Mouse (Mus musculus): ENCODE results near the gene Kdf1. TPM values are rescaled to one million over a fixed set of nuclear protein-coding genes. Genes with fewer than 3 reads are reported as not detected.
A peak's percentile ranks its signal among the peaks of the same experiment; 100 is the strongest.

The Kdf1 gene
- polyA plus RNA-seq (2012; rRNA removed) = 0.14 and 0.50 TPM in 2 replicates

DNA sequence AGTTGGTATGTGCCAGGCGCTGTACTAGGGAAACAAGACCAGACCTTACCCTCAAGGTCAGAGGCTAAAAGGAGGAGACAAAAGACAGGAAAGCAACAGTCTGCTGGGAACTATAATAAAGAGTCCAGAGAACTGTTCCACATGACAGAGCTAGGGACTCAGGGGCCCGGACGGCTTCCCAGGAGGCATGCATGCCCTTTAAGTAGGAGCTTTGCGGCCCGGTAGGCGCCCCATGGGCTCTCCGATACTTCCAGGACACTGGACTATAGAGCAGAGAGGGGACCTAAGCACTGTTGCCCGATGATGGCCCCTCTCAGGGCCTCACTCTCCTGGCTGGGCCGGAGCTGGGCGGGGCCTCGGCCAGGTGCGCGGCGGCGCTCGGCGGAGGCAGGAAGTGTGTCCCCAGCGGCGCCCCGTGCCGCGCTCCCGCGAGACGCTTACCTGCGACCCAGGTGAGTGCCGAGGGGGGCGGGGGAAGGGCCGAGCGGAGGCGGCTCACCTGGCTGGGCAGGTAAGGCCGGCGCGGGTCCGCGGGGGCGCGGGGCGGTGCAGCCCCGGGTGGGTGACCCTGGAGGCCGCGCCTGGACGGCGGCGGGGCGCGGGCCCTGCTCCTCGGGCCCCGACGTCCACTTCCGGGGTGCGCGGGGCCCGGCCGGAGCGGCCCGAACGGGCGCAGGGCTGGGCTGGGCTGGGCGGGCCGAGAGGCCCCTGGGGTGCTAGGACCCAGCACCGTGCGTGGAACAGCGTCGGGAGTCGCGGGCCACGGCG, at the start of gene Kdf1:
Gene Kdf1 (plus strand): TSS at position 363 of the 768 bp plus-strand sequence.
- DNase-seq (ENCODE audit: extremely low spot score in 1 of 2, low spot score in 1 of 2) = no peak

DNA sequence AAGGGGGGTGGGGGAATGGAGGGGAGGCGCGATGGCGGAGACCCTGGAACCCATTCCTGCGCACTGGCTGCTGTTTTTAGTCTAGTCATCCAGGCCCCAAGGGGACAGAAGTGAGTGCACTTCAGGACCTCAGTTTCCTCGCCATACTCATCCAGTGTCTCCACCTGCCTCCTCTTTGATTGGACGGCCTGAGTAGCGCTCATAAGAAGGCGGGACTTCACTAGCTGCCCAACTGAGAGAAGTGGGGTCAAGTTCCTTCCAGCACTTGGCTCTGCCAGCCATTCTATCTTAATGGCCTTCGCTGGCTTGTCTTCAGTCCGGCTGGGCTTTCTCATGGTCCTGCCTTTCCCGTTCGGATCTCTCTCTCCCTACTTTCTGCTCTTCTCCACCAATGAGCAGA, 49.6 kb upstream of the Kdf1 start:
- no peak for DNase-seq (ENCODE audit: extremely low spot score in 1 of 2, low spot score in 1 of 2)

GRCm38 (mm10) chr4:133471135-133471821, 47.5 kb upstream of the Kdf1 start:
- no peak for DNase-seq (ENCODE audit: extremely low spot score in 1 of 2, low spot score in 1 of 2)

DNA sequence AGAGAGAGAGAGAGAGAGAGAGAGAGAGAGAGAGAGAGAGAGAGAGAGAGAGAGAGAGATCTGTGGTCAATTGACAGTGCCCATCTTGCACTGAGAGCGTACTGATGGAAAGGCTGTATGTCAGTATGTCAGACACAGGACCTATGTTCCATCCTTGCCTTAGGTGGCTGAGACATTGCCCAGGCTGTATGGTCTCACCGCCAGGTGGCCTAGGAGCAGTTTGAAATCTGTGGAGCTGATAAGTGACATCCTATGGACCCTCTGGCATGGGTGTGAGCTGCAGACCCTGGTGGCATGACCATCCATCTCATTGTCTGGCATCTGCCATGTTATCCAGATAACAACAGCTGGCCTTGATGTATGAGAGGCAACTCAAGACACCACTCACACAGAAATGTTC, 44.9 kb upstream of the Kdf1 start:
- DNase-seq (ENCODE audit: extremely low spot score in 1 of 2, low spot score in 1 of 2) = no peak

DNA sequence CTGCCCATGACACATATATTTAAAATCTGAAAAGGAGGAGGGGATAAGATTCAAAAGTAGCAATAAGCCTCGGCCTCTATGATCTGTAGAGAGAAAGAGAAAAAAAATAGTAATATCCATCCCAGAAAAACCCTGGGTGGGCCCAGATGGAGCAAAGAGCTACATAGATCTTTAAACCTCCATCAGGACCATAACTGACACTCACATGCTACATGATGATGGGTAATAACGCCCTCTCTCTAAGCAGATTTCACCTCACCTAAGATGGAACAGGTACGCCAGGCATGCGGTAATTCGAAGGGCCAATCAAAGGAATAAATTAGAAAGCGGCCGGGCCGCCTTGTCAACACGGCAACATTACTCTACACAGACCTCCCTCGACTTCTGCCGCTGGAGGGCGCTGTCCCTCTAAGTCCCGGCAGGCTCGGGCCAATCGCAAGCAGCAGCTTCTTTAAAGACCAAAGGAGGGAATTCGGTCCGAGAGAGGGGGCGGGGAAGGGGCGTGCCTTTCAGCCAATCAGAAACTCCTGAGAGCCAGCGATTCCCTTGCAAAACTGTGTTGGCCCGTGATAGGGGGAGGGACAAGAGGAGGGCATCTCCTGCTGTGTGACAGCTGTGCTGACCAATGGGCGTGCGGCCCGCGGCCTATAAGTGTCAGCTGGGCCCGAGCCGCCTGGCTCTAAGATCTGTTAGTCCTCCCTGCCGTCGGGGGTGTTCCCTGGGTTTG, 39.1 kb upstream of the Kdf1 start, which contains the start of gene Tent5b:
Gene Tent5b (plus strand): TSS at position 675 of the 727 bp plus-strand sequence.
- DNase-seq (ENCODE audit: extremely low spot score in 1 of 2, low spot score in 1 of 2) = peak; percentile 96 to 97

DNA sequence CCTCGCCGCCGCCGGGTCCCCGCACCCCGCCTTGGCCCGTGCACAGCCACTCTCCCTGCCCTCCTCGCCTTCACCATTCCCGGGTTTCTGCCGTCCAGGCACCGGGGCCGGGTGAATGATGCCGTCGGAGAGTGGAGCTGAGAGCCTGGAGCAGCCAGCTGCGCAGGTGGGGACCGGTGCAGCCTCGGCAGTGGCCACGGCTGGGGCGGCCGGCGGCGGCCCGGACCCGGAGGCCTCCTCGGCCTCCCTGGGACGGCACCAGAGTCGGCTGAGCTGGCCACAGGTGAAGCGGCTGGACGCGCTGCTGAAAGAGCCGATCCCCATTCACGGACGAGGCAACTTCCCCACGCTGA, 38.6 kb upstream of the Kdf1 start:
- no peak for DNase-seq (ENCODE audit: extremely low spot score in 1 of 2, low spot score in 1 of 2)

- DNase-seq (ENCODE audit: extremely low spot score in 1 of 2, low spot score in 1 of 2) = no peak
Observed at GRCm38 (mm10) chr4:133480754-133481153, 38.0 kb upstream of the Kdf1 start.

- DNase-seq (ENCODE audit: extremely low spot score in 1 of 2, low spot score in 1 of 2) = no peak
Observed at GRCm38 (mm10) chr4:133481488-133481887, 37.3 kb upstream of the Kdf1 start.

GRCm38 (mm10) chr4:133482479-133482878, 36.3 kb upstream of the Kdf1 start:
- DNase-seq (ENCODE audit: extremely low spot score in 1 of 2, low spot score in 1 of 2) = no peak

DNA sequence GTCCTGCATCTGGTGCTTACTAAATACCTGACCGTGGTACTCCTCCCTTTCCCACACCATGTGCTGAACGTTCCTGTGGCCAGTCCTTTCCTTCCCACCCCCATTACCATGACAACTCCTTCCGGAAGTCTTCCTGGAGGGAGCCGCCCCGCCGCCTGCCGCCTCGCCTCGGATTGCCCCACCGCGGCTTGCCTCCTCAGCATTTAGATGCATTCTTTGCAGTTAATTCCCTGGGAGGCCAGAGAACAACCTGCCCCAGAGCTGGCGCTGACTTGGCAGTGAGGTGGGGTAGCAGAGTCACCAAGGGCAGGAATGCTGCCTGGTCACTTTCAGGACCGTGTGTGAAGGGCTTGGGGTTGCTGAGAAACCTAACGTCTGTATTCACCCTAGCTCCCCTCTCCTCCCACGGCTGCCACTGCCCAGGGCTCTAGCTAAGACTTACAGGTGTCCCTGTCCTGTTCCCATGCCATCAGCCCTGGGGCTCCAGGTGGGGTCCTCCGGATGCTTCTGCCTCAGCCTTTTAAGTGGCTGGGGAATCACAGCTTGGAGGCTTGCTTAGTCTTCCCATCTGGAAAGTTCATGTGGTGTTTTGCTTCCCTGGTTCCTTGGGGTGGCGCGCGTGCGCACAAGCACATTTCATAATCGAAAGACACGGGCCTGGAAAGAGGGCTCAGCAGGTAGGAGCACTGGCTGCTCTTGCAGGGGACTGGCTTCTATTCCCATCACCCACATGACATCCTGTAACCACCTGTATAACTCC, 34.3 kb upstream of the Kdf1 start:
- peak in 1 of 2 experiments; percentile 49 for DNase-seq (ENCODE audit: extremely low spot score in 1 of 2, low spot score in 1 of 2)

DNA sequence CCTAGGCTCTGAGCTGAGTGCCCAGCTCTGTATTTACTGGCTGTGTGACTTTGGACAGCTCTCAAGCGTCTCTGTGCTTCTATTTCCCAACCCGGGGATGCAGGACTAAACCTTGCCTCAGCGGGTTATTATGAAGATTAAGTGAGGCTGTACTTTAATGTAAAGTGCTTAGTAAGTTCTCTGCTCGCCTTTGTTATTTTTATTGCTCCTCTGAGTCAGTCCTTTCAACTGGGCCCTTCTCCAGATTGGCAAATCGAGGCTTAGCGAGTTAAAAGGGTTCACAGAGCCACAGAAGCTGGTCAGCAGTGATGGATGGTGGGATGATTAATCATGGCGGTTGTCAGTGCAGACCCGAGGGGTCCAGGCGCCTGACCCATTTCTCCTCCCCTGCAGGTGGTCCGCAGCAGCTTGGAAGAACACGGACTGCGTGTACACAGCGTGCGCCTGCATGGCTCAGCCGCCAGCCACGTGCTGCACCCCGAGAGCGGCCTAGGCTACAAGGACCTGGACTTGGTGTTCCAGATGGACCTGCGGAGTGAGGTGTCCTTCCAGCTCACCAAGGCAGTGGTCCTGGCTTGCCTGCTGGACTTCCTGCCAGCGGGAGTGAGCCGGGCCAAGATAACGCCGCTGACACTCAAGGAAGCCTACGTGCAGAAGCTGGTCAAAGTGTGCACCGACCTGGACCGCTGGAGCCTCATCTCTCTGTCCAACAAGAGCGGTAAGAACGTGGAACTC, 32.9 kb upstream of the Kdf1 start:
- DNase-seq (ENCODE audit: extremely low spot score in 1 of 2, low spot score in 1 of 2) = no peak

DNA sequence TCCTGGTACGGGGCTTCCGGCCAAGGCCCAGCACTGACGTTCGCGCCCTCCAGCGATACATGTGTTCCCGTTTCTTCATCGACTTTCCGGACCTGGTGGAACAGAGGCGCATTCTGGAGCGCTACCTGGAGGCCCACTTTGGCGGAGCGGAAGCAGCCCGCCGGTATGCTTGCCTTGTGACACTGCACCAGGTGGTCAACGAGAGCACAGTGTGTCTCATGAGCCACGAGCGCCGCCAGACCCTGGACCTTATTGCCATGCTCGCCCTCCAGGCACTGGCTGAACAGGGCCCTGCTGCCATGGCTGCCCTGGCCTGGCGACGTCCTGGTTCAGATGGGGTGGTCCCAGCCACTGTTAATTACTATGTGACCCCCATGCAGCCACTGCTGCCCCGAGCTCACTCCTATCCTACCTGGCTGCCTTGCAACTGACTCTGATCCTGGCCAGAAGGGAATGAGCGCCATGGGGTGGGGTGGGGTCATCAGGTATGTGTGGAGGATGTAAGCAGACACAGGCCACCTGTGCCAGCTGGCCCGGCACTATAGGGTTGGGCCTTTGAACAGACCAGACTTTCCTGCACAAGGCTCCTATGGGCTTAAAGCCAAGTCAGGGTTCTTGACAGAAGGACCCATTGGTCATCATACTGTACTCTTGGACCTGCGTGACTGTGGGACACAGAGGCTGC, 31.9 kb upstream of the Kdf1 start:
- DNase-seq (ENCODE audit: extremely low spot score in 1 of 2, low spot score in 1 of 2) = no peak

DNA sequence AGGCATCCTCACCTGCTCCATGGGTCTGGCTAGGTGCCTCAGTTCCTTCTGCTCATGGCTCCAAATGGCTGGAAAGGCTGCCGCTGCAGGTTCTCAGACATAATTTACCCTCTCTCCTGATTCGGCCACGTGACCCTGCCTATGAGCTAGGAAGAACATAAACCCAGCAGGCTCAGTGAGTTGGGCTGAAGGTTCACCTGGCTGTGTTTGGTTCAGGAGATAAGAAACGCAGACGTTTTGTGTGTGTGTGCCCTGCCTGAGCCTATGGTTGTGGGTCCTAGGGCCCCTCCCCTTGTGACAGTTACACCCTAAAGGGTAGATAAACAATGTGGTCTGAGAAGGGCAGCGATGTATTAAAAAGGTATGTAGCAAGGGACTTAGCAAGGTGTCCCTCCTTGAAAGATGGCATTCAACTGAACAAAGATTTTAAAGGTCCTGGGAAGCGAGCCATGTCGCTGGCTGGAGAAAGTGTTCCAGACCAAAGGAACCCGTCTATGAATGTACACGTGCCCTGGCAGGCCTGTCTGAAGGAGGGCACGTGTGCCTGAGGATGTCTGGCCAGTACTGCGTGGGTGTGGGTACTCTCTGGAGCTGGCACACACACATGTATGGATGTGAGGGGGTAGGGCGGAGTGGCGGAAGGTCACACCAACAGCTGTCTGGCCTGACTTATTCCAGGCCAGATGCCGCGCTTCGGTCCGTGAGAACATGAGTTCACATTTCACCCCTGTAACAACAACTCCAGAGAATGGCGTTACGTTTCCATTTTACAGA, 30.0 kb upstream of the Kdf1 start:
- no peak for DNase-seq (ENCODE audit: extremely low spot score in 1 of 2, low spot score in 1 of 2)

DNA sequence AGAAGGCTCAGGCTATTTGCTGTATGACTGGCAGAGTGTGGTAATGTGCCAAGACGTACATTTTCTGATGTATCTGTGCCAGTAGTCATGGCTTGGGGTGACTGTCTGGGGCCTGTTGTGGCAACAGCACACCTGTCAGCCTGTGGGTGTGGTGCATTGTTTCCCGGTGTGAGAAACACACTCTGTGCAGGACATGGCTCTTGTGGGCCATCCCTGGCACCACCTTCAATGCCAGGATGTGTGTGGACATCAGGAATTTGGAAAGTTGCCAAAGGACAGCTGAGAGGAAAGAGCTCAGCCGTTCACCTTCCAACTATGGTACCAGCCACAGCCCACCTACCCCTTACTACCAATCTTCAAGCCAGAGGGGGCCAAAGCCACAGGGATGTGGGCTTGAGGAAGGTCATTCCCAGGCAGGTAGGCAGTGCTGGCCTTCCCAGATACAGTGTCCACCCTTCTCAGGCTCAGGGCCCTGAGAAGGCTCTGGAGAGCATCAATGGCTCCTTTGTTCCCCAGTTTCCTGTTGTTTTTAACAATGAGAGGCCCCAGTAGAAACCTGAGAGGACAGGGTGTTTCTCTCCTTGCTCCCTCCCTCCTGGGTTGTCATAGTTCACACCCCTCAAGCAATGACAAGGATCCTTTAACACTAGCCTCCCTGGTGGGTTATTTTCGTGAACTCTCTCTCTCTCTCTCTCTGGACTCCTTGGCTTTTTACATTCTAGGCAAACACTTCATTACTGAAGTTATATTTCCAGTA, 29.1 kb upstream of the Kdf1 start:
- DNase-seq (ENCODE audit: extremely low spot score in 1 of 2, low spot score in 1 of 2) = no peak

GRCm38 (mm10) chr4:133491800-133492199, 27.0 kb upstream of the Kdf1 start:
- no peak for DNase-seq (ENCODE audit: extremely low spot score in 1 of 2, low spot score in 1 of 2)

DNA sequence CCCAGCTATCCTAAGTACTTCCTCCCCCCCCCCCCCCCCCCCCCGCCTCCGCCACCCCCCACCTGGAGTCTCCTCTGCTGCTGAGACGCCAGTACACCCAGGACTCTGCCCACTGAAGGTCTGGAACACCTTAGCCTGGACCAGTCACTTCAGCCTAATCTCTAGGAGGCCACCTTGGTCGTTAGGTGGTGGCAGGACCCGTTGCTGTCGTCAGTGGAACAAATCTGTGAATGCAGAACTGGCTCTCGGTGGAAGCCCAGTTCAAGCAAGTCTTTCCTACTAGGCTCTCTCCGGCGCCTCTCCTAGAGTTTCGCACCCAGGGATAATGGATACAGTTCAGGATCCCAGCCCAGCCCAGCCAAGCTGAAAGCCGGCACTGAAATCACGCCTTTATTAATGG, 24.9 kb upstream of the Kdf1 start:
- DNase-seq (ENCODE audit: extremely low spot score in 1 of 2, low spot score in 1 of 2) = no peak

- DNase-seq (ENCODE audit: extremely low spot score in 1 of 2, low spot score in 1 of 2) = peak in 1 of 2 experiments; percentile 90
Observed at GRCm38 (mm10) chr4:133494432-133494831, 24.3 kb upstream of the Kdf1 start.

GRCm38 (mm10) chr4:133494867-133495266, 23.9 kb upstream of the Kdf1 start:
- no peak for DNase-seq (ENCODE audit: extremely low spot score in 1 of 2, low spot score in 1 of 2)
